Mouse (Mus musculus) 3T3-L1 (cell line): ENCODE measurements around the gene Specc1.
A peak's percentile ranks its signal among the peaks of the same experiment; 100 is the strongest.

ENCODE experiments used
- DNase-seq: peaks from one replicate; pipeline ENCODE4 v3.0.0-alpha.2; 2015; ENCODE audit warnings: low read depth, low spot score

Gene Specc1

DNA sequence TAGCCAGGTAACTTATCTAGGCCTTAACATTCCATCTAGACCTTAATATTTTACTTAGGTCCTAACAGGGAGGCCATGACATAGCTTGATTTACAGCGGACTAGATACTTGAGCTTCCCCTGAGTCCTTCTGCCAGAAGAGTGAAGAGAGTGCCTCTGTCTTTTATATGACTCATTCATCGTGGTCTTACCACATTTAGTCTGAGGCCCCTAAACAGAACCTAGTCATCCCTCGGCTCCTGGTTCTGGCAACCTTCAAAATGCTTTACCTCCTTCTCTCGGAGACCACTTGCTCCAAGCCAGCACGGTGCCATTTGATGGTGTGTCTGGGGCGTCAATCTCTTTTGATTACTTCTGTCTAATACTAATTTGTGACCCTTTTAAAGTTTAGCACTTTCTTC lies 133.8 kb downstream of the Specc1 start:
- DNase-seq, result peak; percentile 67

DNA sequence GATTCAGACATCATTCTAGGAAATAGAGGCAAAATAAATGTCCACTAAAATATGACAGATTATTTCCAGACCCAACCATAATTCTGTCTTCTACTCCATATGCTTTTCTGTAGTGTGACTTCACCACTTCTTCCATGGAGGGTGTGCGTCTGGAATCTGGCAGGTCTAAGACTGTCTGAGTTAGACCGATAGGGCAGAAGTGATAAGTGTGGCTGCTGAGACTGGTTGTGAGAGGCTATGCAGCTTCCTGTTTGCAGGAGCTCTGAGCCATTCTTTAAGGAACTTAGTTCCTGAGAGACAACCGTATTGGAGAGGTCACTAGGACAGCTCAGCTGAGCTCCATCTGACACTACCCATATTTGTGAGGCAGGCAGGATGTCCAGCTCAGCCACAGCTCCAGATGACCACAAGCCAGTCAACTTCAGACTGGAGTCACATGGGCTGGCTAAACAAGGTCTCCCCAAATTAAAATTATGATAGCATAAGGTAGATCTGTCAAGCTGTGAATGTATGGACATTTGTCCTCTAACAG lies 146.9 kb downstream of the Specc1 start:
- no peak for DNase-seq

DNA sequence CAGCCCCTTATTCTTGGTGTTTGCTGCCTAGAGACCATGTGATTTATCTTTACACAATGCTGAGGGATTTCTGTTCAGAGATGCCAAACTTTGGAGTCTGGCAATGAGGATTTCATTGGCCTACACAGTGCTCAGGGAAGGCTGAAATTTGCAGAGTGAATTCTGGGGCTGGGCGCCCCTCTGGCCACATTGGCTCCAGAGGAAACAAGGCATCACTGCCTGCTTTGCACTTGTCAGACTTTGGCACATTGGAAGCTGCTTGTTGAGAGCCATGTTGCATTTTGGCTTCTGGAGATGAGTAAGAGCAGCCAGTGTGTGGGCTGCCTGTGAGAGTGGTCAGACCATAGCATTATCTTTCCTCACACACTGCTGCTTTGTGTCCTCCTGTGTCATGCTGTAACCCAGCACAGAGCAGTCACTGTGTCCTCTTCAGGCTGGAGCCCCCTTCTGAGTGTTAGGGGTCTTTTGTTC lies 149.9 kb downstream of the Specc1 start:
- no peak for DNase-seq

DNA sequence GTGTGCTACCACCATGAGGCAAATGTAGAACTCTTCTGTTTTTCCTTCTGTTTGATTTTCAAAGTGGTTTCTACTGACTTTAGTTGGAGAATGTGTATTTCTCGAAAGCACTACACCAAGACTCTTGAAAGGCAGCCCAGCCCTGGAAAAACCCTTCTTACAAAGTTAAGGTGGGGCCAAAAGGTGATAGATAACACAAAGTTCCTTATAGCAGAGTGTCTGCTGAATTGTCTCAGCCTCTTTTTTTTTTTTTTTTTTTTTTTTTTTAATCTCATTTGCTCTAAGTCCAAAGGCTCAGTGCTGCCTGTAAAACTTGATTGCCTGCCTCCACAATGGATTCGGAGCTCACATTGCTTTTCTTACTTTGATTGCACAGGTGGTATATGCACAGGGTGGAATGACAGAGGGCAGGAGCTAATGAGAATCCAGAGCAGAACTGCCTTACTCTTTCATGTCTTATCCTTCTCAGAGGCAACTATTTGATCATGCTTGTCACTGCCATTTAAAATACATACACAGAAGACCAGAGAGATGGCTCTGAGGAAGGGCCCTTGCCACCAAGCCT lies 150.8 kb downstream of the Specc1 start:
- no peak for DNase-seq

GRCm38 (mm10) chr11:62118561-62118960 lies 162.0 kb downstream of the Specc1 start:
- DNase-seq, result no peak

- peak; percentile 82 for DNase-seq
These were observed 163.3 kb downstream of the Specc1 start for GRCm38 (mm10) chr11:62119871-62120270.

- no peak for DNase-seq
These were observed 164.8 kb downstream of the Specc1 start for GRCm38 (mm10) chr11:62121365-62121764.

- DNase-seq, result peak; percentile 92
These were observed 171.1 kb downstream of the Specc1 start for GRCm38 (mm10) chr11:62127692-62128091.

DNA sequence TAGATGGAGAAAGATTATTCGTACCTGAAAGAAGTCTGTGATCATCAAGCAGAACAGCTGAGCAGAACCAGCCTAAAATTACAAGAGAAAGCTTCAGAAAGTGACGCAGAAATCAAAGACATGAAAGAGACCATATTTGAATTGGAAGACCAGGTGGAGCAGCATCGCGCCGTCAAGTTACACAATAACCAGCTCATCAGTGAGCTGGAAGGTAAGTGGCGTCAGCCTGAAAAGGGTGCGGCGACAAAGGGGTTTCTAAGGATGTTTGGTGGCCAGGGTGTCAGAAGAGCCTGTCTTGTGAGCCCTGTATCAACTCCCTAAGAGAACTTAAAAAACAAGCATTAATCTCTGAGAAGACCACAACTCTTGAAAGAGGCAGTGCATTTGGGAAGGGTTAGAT lies 171.6 kb downstream of the Specc1 start:
- DNase-seq, result no peak

GRCm38 (mm10) chr11:62130191-62130590 lies 173.6 kb downstream of the Specc1 start:
- DNase-seq, result no peak

- peak; percentile 47 for DNase-seq
These were observed 174.2 kb downstream of the Specc1 start for GRCm38 (mm10) chr11:62130685-62131295.

DNA sequence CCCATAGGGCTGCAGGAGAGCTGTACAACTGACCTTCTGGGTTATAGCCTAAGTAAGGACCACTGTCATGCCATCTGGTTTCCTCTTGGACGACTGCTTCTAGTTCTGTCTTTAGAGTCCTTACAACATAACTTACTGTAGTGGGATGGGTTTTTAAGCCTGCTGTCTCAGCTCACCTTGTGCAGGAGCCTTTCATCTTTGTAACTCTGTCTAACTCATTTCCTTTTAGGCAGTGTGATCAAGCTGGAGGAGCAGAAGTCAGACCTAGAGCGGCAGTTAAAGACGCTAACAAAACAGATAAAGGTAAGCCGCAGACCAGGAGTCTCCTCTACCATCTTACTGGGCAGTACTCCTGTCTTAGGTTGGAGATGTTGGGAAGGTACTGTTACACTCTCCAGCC lies 175.0 kb downstream of the Specc1 start:
- DNase-seq, result no peak

DNA sequence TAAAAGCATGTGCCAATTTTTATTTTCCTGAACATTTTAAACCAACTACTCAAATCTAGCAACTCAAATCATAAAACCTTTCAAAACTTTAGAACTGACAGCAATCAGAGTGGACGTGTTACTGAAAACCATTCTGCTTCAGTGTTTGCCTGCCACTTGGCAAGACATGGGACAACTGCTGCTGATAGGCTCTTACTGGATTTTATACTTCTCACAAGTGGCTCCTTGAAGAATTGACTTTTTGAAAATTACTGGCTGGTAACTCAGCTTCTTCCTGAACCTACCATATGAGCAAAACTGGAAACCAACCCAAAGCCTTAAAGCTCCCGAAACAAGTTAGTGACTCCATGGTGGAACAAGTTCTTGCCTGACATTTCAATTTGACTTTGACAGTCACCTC lies 177.6 kb downstream of the Specc1 start:
- no peak for DNase-seq

DNA sequence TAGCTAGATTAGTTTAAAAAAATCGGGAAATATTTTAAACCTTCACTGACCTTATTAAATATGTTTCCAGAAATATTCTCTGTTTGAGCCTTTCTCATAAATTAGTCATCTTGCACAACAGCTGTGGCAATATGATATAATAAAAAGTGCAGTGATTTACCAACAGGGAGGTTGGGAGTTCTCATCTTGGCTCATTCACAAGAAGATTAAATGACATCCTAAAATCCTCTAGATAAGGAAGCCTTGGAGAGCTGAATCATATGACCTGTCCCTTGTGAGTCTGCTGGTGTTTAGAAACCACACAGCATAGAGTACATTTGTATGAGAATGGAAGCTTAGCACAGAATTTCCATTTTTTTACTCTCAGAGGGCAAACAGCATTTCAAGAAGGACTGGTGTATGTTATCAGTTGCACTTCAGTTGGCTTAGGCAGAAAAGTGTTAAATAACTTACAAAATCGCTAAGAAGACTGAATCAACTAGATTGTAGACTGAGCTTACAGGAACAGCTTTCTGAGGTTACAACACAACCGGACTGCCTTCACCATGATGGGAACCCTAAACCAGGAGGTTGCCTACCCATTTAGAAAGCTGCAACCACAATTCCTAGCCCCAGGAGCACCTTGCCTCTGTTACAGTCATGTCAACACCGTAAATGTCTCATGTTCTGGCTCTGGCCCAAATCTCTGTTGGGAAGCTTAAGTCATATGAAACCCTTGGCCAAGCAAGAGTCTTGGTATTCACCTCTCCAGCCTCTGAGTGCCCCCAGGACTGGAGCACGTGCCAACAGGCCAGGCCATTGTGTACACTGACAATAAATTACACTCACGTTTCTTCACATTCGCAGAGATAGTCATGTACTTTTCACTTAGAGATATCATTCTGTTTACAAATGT lies 188.9 kb downstream of the Specc1 start:
- peak; percentile 94 for DNase-seq

- peak; percentile 80 for DNase-seq
These were observed 190.1 kb downstream of the Specc1 start for GRCm38 (mm10) chr11:62146661-62147060.

DNA sequence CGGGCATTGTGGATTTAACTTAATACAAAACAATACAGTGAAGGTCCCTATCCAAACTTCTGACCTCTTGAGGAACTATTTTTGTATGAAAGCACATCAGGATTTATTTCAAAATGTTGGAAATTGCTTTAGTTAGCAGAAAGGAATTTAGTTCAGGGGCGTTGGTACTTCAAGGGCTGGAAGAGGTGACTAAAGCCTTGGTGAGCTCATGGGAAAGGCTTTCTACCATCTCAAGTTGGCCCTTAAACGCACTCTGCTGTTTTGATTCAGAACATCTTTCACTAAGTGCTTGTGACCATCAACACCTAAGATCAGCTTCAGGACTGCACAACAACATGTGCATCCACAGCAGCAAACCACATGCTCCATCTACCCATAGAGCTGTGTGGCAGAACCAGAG lies 191.5 kb downstream of the Specc1 start:
- DNase-seq, result peak; percentile 63

GRCm38 (mm10) chr11:62148449-62148848 lies 191.9 kb downstream of the Specc1 start:
- DNase-seq, result no peak

DNA sequence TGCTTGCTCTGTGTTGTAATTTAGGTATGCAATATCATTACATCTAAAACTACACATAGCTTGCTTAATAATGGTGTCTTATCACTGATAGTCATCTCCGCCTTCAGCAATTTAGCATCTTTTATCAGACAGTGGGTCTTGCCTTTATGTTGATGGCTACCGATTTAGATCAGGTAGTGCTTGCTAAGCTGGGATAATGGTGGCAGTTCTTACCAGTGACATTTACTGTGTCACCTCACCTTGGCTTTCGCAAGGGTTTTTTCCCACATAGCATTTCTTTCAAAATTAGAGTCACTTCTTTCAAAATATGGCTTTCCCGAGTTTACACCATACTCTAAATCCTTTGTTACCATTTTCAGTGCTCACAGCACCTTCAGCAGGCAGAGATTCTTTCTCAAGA lies 196.5 kb downstream of the Specc1 start:
- no peak for DNase-seq

GRCm38 (mm10) chr11:62159803-62160202 lies 203.2 kb downstream of the Specc1 start:
- DNase-seq, result no peak

DNA sequence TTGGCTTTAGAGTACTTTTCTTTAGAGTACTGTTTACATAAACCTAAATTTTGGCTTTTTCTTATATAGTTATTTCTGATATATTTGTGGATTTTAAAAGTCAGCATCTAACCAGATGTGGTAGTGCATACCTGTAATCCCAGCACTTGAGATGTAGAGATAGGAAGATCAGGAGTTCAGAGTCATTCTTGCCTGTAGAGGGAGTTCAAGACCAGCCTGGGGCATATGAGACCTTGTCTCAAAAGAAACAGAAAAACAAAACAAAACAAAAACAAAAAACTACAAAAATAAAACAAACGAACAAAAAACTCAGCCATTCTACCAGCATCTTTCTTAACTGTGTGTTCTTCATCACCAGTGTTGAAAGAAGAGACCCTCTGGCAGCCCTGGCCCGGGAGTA lies 204.9 kb downstream of the Specc1 start:
- no peak for DNase-seq

- DNase-seq, result no peak
These were observed 207.8 kb downstream of the Specc1 start for GRCm38 (mm10) chr11:62164357-62164756.

- no peak for DNase-seq
These were observed 209.9 kb downstream of the Specc1 start for GRCm38 (mm10) chr11:62166503-62166902.
